Mouse (Mus musculus) stomach, postnatal 0 days (tissue): ENCODE results near the gene Itga9. TPM values are rescaled to one million over a fixed set of nuclear protein-coding genes. Genes with fewer than 3 reads are reported as not detected.

Experiments used
- ATAC-seq: fragments of 200-750 bp; cut with Nextera tagmentation; 2 replicates; pipeline ENCODE4 v1.8.0; 2017; ENCODE audit not compliant: low FRiP score, low TSS enrichment
- DNase-seq: peaks from one replicate; pipeline ENCODE4 v3.0.0-alpha.2; 2016; ENCODE audit warnings: low spot score
- H3K27ac ChIP-seq: fragments of 300-500 bp; sonication (generic); replicated peaks from 2 replicates; pipeline ENCODE4 v1.5.1; 2014; ENCODE audit warnings: mild to moderate bottlenecking, control low read depth
- H3K27me3 ChIP-seq: fragments of 300-500 bp; sonication (generic); 2 replicates; pipeline ENCODE4 v1.6.1; 2014; ENCODE audit warnings: low read length; ENCODE audit not compliant: control insufficient read depth, insufficient read depth
- H3K36me3 ChIP-seq: fragments of 300-500 bp; sonication (generic); 2 replicates; pipeline ENCODE4 v1.6.1; 2014; ENCODE audit warnings: low read length, mixed read lengths; ENCODE audit not compliant: control insufficient read depth, insufficient read depth
- H3K4me1 ChIP-seq: fragments of 300-500 bp; sonication (generic); replicated peaks from 2 replicates; pipeline ENCODE4 v1.6.1; 2014; ENCODE audit warnings: antibody characterized with exemption; ENCODE audit not compliant: control insufficient read depth, insufficient read depth
- H3K4me2 ChIP-seq: fragments of 300-500 bp; sonication (generic); replicated peaks from 2 replicates; pipeline ENCODE4 v1.6.1; 2014; ENCODE audit warnings: low read depth, mild to moderate bottlenecking, control low read depth, moderate library complexity
- H3K4me3 ChIP-seq: fragments of 300-500 bp; sonication (generic); 2 replicates; pipeline ENCODE4 v1.5.1; 2014; ENCODE audit warnings: low read depth, low read length, control low read depth
- H3K9ac ChIP-seq: fragments of 300-500 bp; sonication (generic); 2 replicates; pipeline ENCODE4 v1.6.1; 2014; ENCODE audit warnings: mild to moderate bottlenecking, low read length, control low read depth, mixed read lengths
- H3K9me3 ChIP-seq: fragments of 300-500 bp; sonication (generic); 2 replicates; pipeline ENCODE4 v1.6.1; 2016; ENCODE audit warnings: low read length; ENCODE audit not compliant: control insufficient read depth
- CTCF ChIP-seq: IDR thresholded peaks from 2 replicates; pipeline ENCODE4 v1.5.1; 2016; ENCODE audit warnings: antibody characterized with exemption, low read depth, mild to moderate bottlenecking, moderate library complexity
- EP300 ChIP-seq: optimal IDR thresholded peaks from 2 replicates; pipeline ENCODE3; 2016; ENCODE audit warnings: antibody characterized with exemption
- WGBS: fragments of 180-500 bp; shearing (Covaris S2); extraction: QIAGEN DNeasy Blood & Tissue Kit; methylation state at CpG from one replicate; pipeline ENCODE4 v1.1.7; 2014; 5-methylcytosine and 5-hydroxymethylcytosine counted together
- polyA plus RNA-seq: library from polyadenylated mRNA; unstranded; fragments of >200 nt; fragmentation: Nextera tagmentation; extraction: Ambion mirVana; gene quantifications from 2 replicates; pipeline ENCODE4 v1.2.1, GENCODE M21; 2015

Itga9 gene
- polyA plus RNA-seq, 1 experiment from 2014 or later = 5.3 TPM

- TF ChIP-seq CTCF (no peak), EP300 (no peak)
- DNase-seq (no peak), ATAC-seq (no peak)
- H3K4me1 ChIP-seq = no peaks in the 10 kb centered on the region
- H3K9me3 ChIP-seq = no peaks in the 10 kb centered on the region
- H3K4me3 ChIP-seq = no peak overlapping the region
- no peak overlapping the region for H3K9ac ChIP-seq
- no peak overlapping the region for H3K27ac ChIP-seq
- WGBS = 59% methylated on average over 5 of the region's 5 CpGs
- no peaks in the 10 kb centered on the region for H3K27me3 ChIP-seq
- H3K4me2 ChIP-seq = no peak overlapping the region
- H3K36me3 ChIP-seq = no peaks in the 10 kb centered on the region; the same call in 1 of the 2 replicates
These were observed 237.2 kb downstream of the Itga9 start for GRCm38 (mm10) chr9:118843711-118844110.

GRCm38 (mm10) chr9:118845003-118845402 lies 238.5 kb downstream of the Itga9 start:
- no peak for ATAC-seq
- 71% methylated on average over 5 of the region's 5 CpGs for WGBS

GRCm38 (mm10) chr9:118846766-118847165 lies 240.3 kb downstream of the Itga9 start:
- Histone ChIP-seq H3K9ac (no peak overlapping the region), H3K27me3 (no peaks in the 10 kb centered on the region), H3K36me3 (no peaks in the 10 kb centered on the region; the same call in 1 of the 2 replicates), H3K4me3 (no peak overlapping the region), H3K27ac (no peak overlapping the region), H3K9me3 (no peaks in the 10 kb centered on the region), H3K4me2 (no peak overlapping the region), H3K4me1 (no peaks in the 10 kb centered on the region)
- no peak for ATAC-seq
- DNase-seq = no peak
- WGBS = 64% methylated on average over 3 of the region's 3 CpGs
- TF ChIP-seq EP300 (no peak), CTCF (no peak)

More at GRCm38 (mm10) chr9:118845003-118845402, 238.5 kb downstream of the Itga9 start:
- H3K4me2 ChIP-seq = no peak overlapping the region
- TF ChIP-seq EP300 = no peak
- no peak for TF ChIP-seq CTCF
- H3K9ac ChIP-seq = no peak overlapping the region
- no peaks in the 10 kb centered on the region; the same call in 1 of the 2 replicates for H3K36me3 ChIP-seq
- no peak overlapping the region for H3K27ac ChIP-seq
- H3K4me1 ChIP-seq = no peaks in the 10 kb centered on the region
- no peak for DNase-seq
- no peaks in the 10 kb centered on the region for H3K27me3 ChIP-seq
- no peaks in the 10 kb centered on the region for H3K9me3 ChIP-seq
- no peak overlapping the region for H3K4me3 ChIP-seq

- Histone ChIP-seq H3K36me3 (no peaks in the 10 kb centered on the region), H3K27me3 (no peaks in the 10 kb centered on the region), H3K9ac (no peak overlapping the region), H3K4me3 (no peak overlapping the region), H3K27ac (no peak overlapping the region), H3K9me3 (no peaks in the 10 kb centered on the region), H3K4me2 (no peak overlapping the region), H3K4me1 (no peaks in the 10 kb centered on the region)
- WGBS = 74% methylated on average over 9 of the region's 9 CpGs
- DNase-seq (no peak), ATAC-seq (no peak)
- TF ChIP-seq CTCF = no peak
- TF ChIP-seq EP300 = no peak
These were observed 250.2 kb downstream of the Itga9 start for GRCm38 (mm10) chr9:118856665-118857064.

- Histone ChIP-seq H3K36me3 (no peaks in the 10 kb centered on the region), H3K9ac (no peak overlapping the region), H3K4me3 (no peak overlapping the region), H3K4me2 (no peak overlapping the region), H3K27ac (no peak overlapping the region), H3K27me3 (no peaks in the 10 kb centered on the region), H3K4me1 (no peaks in the 10 kb centered on the region), H3K9me3 (no peaks in the 10 kb centered on the region)
- TF ChIP-seq EP300 = no peak
- TF ChIP-seq CTCF = no peak
- no peak for ATAC-seq
- no peak for DNase-seq
- 64% methylated on average over 12 of the region's 12 CpGs for WGBS
These were observed 254.2 kb downstream of the Itga9 start for GRCm38 (mm10) chr9:118860613-118861141.

GRCm38 (mm10) chr9:118862214-118862613 lies 255.7 kb downstream of the Itga9 start:
- Histone ChIP-seq H3K27ac (no peak overlapping the region), H3K9ac (no peak overlapping the region), H3K27me3 (no peaks in the 10 kb centered on the region), H3K4me2 (no peak overlapping the region), H3K36me3 (no peaks in the 10 kb centered on the region), H3K4me1 (no peaks in the 10 kb centered on the region), H3K4me3 (no peak overlapping the region), H3K9me3 (no peaks in the 10 kb centered on the region)
- DNase-seq (no peak), ATAC-seq (no peak)
- WGBS = 71% methylated on average over 12 of the region's 12 CpGs
- TF ChIP-seq CTCF (no peak), EP300 (no peak)
